Mouse (Mus musculus) right cerebral cortex, postnatal 10 days (tissue): ENCODE measurements at regions not wholly inside any gene's neighbourhood (a gene's known extent, or its start where the extent isn't known, plus 50 kb on each side); places are given as distances from the start of the nearest gene placed in this dataset.
A peak's percentile ranks its signal among the peaks of the same experiment; 100 is the strongest.

ENCODE experiments used
- DNase-seq, 2 experiments: peaks; one replicate each; pipeline ENCODE4 v3.0.0; 2021; ENCODE audit warnings: low spot score in 2 of 2

DNA sequence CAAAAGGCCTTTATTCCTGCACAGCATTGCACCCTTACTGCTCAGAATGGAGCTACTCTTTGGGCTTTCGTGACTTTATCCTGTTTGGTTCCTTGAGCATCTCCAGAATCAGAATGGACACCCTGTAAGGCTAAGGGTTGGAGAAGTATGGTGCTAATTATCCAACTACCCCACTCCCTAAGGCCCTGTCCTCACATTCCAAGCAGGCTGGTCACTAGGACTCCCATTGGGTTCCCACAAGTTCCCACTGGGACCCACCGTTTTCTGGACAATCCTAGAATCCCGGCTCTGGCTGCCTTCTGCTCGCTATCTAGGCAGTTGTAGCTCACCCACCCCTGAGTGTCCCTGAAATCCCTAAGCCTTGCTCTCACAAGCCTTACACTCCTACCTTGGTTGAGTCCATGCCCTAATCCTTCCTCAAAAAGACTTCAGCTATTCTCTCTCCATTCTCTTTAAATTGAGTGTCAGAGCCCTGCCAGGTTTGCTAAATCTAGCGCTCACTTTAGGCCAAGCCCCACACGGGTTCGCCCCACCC is 146.1 kb downstream of the Efcab1 start:
- DNase-seq, result no peak

DNA sequence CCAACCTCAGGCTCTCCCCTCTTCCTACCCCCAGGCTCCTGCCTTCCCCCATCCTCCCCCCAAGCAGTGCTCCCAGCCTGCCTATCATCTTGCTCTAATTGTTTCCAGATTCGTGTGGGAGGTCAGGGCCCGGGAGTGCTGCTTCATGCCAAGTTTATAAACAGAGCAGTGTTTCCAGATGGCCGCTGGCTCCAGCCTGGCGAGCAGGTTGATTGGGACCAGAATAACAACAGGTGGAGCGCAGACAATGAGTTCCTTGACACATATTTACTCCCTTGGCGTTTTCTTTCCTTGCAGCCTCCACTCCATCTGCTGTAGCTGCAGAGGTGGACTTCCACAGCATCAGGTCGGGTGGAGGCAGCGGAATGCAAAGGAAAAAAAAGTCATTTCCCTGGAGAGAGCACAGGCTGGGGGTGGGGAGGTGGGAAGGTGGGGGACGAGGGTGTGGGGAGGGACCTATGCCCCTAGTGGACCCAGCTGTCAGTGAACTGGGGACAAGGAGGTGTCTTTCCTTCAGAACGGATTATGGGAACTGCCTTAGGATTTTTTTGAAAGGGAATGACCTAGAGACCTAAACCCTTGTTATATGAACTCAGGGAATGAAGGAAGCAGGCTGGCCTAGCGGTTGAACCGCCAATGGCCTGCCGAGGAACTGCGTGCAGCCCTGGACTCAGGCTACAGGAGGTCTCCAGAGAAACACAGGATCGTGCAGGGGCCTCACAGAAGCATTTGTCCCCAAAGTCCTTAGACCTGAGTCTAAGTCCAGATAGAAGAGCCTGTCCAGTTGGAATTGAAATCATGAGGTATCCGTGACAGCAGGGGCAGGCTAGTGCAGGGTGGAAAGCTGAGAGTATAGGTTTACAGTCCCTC is 146.8 kb downstream of the Efcab1 start:
- DNase-seq, result peak; percentile 42 to 60

DNA sequence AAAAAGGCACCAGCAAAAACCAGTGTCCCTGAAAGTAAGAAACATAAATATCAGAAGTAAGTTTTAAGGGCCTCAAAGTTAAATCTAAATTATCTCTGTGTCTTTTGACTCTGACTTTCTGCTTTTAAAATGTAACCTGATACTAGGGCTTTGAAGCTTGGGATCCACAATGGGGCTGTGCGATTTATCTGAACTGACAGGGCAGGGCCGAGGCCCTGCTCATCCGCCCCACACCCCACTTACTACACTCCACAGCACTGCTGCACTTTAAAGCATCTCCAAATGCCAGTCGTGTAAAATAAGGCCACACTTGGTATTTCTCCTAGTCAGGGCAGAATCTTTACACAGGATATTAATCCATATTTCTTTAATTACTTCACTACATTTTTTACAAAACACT is 147.4 kb downstream of the Efcab1 start:
- no peak for DNase-seq

DNA sequence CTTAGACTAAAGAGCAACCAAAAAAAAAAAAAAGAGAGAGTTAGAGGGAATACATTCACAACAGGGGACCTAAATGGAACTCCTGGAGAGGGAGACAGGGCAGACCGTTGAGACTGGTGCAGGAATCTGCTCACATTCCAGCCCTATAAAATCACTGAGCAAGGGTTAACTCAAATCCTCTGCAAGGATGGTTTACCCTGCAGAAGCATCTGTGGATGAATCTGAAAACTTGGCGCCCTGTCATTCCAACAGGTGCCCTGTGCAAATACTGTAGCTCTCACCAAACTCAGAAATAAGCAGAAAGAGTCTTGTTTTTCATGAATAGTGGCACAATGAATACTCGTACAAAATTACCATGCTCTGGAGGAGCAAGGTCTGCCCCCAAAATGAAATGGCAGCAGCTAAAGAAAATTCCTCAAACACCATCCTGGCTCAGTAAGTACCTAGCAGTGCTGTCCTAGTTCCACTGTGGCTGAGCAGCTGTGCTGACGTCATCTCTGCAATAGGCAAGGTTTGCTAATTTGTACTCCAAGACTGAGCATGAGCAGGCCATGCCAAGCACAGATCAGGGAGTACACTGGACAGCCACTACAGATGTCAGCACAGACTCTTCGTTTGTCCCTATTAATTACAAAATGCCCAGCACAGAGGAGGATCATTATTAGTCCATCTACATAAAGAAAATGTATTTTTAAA is 148.0 kb downstream of the Efcab1 start:
- DNase-seq, result no peak

DNA sequence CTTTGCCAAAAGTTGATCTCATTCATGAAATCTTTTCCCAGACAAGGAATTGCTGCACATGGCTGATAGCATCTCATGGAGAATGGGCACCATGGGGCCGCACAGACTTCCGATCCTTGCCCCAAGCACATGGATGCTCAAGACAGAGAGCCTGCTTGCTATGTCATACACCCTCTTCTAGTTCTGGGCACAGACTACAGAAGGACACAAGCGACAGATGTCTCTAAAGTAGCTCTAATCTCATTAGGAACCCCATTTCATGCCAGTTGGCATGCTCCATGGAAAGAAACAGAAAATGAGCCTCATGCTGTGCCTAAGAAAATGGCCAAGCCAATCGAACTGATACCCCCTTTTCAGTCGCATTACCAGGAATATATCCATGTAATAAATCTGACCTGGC is 149.3 kb downstream of the Efcab1 start:
- peak in 1 of 2 experiments; percentile 31 for DNase-seq

DNA sequence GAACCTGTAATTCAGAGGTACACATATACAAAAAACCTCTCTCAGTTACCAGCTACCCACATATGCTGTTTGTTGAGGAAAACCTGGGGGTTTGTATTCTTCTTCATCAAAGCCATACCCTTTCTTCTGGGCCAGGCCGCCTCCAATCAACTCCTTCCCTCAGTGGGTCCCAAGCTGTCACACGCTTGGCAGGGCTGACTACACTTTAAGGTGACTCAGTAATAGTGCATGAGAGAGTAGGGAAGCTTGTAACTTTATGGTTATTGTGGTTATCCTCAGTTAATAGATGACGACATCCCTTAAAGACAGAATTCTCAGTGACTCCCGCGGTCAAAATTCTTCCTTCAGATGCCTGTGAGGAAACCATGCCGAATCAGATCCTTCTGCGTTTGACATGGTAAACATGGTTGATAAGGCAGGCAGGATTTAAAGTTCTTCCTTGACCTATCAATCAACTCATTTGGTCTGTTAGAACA is 164.1 kb downstream of the Efcab1 start:
- no peak for DNase-seq

DNA sequence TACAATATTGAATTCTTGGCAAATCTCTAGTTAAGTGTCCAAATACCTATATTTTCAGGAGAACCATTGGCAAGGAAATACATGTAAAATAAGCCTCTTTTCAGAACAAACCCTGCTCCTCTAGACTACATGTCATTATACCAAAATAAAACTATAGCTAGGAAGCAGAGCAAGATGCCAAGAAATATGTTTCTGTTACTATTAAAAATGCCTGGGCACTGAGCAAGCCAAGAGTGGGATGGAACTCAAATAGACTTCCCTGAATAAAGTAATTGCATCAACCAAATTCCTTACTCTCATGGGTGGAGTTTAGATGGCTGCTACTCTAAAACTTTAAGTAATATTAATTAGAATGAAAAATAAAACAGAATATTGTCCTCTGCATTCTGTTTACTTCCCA is 168.0 kb downstream of the Efcab1 start:
- DNase-seq, result peak in 1 of 2 experiments; percentile 32

DNA sequence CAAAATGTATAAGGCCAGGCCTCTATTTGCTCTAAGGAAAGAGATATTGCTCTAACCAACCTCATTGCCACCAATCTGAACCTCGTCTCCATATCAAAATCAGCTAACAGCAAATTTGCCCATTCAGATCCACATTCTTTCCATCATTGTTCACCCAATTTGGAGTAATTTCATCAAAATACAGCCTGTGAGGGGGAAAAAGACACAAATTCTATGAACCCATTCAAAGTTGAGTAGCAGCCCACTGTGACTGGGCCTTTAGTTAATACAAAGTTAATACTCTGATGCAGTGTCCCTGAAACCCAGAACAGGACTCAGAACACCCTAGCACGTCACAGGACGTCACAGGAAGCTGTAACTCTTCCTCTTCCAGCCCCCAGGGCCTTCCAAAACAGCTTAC is 177.3 kb downstream of the Efcab1 start:
- DNase-seq, result no peak

DNA sequence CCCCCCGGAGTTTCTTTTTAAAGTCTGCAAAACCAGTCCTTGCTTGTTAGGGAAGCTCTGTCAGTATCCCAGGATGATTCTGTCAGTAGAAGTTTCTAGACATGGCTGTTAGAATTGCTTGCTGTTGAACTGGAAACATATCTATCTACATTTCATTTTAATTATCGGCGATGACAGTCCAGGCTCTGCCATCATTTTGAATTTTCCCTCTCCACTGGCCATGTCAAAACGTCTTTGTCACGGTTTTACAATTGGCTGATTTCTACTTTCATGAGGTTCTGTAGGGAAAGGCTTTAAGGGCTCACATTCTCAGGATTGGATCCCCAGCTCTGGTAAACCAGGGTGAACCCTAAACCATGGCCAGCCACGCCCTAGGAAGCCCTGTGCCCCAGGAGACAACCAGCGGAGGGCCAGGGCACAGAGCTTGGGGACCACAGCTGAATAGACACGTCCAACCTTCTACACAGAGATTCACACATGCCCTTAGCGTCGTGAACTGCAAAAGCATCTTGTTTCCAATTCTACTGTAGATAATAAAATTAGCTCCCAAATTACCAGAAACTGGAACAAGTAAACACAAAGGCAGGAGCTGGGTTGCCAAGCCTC is 177.8 kb downstream of the Efcab1 start:
- no peak for DNase-seq

DNA sequence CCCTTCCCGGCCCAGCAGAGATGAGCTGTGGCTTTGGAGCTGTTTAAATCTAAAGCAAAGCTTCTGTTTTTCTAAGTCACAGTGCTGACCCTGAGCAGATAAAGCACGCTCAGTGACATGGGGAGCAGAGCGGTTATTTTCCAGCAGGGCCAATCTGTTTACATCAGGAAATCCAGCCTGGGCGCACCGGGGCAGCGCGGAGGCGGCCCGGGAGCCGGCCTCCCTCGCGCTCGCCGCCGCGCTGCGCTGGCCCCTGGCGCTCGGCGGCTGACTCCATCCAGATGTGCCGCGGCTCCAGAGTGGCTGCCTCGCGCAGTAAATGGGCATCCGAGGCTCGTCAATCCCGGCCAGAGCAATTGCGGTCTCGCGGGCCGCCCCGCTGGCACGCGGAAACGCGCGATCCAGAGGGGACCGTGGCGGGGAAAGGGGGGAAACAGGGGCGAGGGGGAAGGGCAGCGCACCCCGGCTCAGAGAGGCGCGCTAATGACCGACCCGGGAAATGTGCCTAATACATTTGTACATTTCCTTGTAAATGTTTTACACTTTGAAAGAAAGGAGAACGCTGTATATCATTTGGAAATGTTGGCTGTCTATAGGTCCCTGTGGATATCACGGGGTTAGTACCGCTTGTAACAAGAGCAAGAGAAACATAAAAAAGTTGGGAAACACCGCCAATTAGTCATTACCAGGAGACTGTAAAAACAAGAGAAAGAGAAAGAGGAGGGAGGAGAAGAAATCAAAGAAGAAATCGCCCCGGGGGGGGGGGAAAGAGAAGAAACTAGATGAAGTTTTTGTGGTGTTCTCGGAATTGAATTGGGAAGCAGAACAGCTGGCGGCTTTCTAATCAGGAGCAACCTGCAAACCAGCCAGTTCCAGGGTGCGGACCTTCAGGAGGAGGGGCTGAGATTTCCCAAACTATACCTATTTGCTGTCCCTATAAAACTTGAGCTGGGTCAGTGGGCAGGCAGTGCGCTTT is 178.6 kb downstream of the Efcab1 start:
- peak in 1 of 2 experiments; percentile 22 for DNase-seq

DNA sequence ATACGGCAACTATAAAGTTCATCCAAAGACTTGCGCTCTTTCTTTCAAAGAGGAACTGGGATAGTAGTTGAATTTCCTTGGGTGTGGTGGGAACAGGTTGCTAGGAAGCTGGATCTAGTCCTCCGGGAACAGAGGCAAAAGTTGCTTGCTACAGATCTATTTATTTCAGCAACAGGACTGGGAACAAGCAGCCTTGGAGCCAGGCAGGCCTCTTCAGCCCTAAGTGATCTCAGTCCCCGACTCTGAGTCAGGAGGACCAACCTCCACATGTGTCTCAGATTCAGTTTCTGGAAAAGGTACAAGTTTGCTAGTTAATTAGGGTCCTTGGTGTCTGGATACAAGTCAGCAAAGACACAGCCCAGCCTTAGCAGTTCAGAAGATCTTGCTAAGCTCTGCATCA is 180.2 kb downstream of the Efcab1 start:
- no peak for DNase-seq

DNA sequence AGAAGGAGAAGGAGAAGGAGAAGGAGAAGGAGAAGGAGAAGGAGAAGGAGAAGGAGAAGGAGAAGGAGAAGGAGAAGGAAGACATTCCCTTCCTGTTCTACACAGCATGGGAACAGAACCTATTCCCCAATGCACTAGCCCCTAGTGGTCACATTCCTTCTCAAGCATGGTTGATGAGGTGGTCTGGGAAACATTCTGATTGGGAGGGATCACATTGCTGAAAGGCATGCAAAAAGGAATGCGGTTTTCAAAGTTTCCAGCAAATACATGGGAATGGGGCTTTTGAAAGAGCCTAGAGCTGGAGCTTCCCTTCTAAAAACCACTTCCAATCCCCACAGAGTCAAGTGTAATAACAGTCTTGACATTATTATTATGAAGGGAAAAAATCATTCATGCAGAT is 197.5 kb downstream of the Efcab1 start:
- no peak for DNase-seq

DNA sequence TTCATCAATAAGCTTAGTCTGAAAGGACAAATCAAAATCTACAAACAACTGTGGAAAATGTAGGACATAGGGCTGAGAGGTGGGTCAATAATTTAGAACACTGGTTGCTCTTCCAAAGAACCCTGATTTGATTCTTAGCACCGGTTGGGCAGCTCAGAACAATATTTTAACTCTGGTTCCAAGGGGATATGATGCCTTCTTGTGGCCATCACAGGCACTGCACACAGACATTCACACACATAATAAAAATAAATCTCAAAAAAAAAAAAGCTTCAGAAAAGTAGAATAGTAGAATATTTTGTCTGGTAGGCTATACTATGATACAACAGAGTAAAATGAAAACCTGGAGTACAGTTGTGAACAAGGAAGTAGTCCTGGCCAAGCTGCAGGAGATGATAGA is 200.8 kb downstream of the Efcab1 start:
- no peak for DNase-seq

DNA sequence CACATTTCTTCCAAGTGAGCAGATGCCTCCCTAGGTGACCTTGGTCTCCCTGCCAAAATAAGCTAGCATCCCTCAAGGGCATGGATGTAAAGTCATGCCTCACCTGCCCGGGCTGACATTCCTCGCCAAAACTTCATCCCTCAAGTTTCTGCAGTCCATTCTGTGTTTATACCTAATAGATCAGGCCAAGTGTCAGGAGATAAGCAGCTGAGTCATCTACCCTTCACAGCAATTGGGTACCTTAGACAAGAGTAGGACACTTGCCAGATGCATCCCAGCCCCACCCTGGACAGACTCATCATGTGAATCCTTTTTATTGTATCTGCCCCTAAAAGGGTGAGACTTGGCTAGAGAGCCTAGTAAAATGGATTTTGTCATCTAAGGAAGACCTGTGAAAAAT is 204.1 kb upstream of the Gm21897 start:
- no peak for DNase-seq

DNA sequence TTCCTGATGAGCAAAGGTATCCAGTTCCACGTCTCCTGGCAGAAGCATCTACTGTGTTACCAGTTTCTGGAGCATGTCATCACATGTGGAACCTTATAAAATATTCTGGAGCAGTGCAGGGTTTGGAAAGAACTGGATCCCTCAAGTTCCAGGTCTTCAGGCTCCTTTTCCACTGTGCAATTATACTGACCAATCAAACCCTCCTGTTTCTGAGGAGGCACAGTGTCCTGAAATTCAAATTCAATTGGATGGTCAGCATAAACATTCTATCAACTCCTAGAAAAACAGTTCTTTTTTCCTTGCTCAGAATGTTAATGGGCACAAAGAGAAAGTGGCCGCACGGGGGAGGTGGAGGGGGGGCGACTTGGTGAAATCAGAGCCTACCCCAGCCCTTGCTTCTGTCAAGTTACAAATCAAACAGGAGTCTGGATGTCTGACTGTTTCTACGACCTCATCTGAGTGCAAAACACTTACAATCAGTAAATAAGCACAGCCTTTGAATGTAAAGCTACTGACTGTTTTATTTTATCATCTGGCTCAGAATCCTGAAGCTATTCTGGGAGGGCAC is 203.2 kb upstream of the Gm21897 start:
- DNase-seq, result no peak

DNA sequence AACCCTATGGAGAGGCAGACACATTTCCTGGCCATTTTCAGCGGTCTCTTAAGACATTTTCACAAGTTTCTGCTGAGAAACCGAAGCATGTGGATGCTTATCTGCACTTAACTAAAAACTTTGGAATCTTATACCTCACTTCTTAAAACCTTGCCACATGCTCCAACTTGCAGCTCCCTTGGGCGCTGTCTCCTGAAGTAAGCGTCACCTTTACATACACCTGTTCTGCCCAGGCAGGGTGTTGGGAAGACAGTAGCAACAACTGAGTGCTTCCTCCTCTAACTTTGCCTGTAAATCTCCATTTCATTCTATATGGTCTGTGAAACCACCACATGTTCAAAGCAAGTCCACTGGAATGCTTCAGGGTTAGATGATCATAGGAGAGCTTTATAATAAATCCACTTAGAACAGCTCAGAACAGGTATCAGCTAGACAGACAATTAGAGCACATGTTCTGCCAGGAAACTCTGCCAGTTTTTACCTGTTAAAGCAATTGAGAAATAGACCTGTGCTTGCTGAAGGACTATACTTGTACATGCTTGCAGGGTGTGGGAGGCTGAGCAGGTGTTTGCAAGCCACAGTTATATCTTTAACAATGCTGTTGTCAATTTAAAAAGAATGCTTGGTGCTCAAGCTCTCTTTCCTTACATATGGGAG is 202.6 kb upstream of the Gm21897 start:
- DNase-seq, result no peak

DNA sequence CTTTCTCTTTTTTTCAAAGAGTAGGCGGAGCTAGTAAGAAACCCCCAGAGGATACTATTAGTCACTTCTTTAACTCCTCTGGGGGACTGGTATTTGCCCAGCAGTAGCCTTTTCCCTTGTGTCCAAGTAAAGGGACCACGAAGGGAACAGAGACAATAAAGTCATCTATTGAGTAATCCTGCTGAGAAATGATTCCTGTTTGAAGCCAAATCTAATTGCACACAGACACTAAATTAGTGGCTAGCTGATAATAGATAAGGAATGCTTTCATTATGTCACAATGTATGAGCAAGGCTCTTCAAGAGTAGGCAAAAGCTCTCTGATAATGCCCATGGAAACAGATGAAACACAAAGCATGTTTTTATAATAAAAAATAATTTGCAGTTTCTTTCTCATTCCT is 201.9 kb upstream of the Gm21897 start:
- no peak for DNase-seq

DNA sequence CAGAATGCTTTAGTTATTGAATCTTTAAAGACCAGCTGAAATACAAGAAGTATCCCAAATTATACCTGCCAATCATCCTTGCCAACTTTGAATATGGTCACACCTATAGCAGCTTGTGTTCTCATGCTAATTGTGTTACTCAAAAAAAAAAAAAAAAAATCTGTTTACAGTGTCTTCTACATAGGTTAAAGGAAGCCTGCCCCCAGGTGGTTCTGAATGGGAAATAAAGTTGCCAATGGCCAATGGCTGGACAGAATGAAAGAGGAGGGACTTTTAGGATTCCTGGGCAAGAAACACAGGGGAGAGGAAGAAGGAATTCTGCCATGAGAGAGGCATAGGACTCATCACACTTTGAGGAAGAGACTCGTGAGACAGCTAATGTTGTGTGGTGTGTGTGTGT is 197.5 kb upstream of the Gm21897 start:
- peak in 1 of 2 experiments; percentile 20 for DNase-seq

DNA sequence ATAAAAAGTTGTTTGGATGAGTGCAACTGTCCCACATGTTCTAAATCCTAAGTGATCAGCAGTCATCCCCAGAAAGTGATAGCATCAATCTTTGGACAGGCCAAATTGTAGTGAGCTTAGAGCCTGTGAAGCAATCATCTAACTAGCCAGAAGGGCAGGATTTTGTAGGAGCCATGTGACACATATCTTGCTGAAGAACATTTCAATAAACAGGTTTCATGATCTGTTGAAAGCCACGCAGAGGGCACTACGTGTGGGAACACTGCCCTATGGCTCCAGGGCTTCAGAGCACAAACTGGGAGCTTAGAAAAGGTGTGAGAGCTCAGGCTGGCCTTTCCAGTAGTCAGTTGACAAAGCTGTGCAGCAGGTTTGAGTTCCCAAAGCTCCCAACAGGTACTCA is 188.3 kb upstream of the Gm21897 start:
- DNase-seq, result no peak

DNA sequence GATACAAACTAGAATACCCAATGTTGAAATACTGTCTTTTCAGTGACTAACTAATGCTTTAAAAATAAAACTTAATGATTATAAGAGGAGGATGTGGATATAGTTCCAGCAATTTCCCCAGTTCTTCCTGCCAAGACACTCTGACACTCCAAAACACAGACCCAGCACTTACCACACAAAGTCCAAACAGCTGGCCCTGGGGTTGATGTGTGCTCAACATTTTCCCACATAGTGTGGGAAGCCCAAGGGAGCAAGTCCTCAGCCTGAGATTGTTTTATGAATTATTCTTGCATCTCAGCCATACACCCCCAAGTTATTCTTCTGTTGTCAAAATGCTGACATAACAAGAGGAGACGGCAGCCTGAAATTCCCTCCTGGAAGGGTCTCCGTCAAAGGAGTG is 187.5 kb upstream of the Gm21897 start:
- no peak for DNase-seq
